Mouse (Mus musculus) liver, embryonic 15.5 days (tissue): ENCODE results near the gene Ube2c. TPM values are rescaled to one million over a fixed set of nuclear protein-coding genes. Genes with fewer than 3 reads are reported as not detected.
A peak's percentile ranks its signal among the peaks of the same experiment; 100 is the strongest.

Experiments used
- ATAC-seq: fragments of 200-750 bp; cut with Nextera tagmentation; 2 replicates; pipeline ENCODE4 v1.8.0; 2017; ENCODE audit warnings: moderate number of reproducible peaks, mild to moderate bottlenecking, moderate library complexity; ENCODE audit not compliant: insufficient read depth
- H3K27ac ChIP-seq: fragments of 300-500 bp; sonication (generic); replicated peaks from 2 replicates; pipeline ENCODE4 v1.5.1; 2015; ENCODE audit warnings: mild to moderate bottlenecking, inconsistent platforms
- H3K27me3 ChIP-seq: fragments of 300-500 bp; sonication (generic); 2 replicates; pipeline ENCODE4 v1.6.1; 2015; ENCODE audit warnings: mild to moderate bottlenecking, inconsistent platforms
- H3K36me3 ChIP-seq: fragments of 300-500 bp; sonication (generic); replicated peaks from 2 replicates; pipeline ENCODE4 v1.6.1; 2015; ENCODE audit warnings: moderate library complexity, mild to moderate bottlenecking, inconsistent platforms
- H3K4me1 ChIP-seq: fragments of 300-500 bp; sonication (generic); replicated peaks from 2 replicates; pipeline ENCODE4 v1.6.1; 2015; ENCODE audit warnings: inconsistent platforms
- H3K4me2 ChIP-seq: fragments of 300-500 bp; sonication (generic); 2 replicates; pipeline ENCODE4 v1.6.1; 2015; ENCODE audit warnings: moderate library complexity, mild to moderate bottlenecking, inconsistent platforms
- H3K4me3 ChIP-seq: fragments of 300-500 bp; sonication (generic); replicated peaks from 2 replicates; pipeline ENCODE4 v1.5.1; 2015; ENCODE audit warnings: mild to moderate bottlenecking, inconsistent platforms
- H3K9ac ChIP-seq: fragments of 300-500 bp; sonication (generic); 2 replicates; pipeline ENCODE4 v1.6.1; 2015; ENCODE audit warnings: moderate library complexity, mild to moderate bottlenecking, inconsistent platforms
- H3K9me3 ChIP-seq: fragments of 300-500 bp; sonication (generic); replicated peaks from 2 replicates; pipeline ENCODE4 v1.6.1; 2016; ENCODE audit warnings: inconsistent platforms
- WGBS: fragments of 180-500 bp; shearing (Covaris S2); methylation state at CpG from one replicate; pipeline ENCODE4 v1.1.7; 2015; ENCODE audit warnings: mixed read lengths; ENCODE audit not compliant: insufficient replicate concordance; 5-methylcytosine and 5-hydroxymethylcytosine counted together
- polyA plus RNA-seq: library from polyadenylated mRNA; unstranded; fragments of >200 nt; fragmentation: Nextera tagmentation; extraction: Ambion mirVana; gene quantifications from 2 replicates; pipeline ENCODE4 v1.2.1, GENCODE M21; 2015

Gene Ube2c
- polyA plus RNA-seq, 1 experiment from 2014 or later, result 720 TPM

DNA sequence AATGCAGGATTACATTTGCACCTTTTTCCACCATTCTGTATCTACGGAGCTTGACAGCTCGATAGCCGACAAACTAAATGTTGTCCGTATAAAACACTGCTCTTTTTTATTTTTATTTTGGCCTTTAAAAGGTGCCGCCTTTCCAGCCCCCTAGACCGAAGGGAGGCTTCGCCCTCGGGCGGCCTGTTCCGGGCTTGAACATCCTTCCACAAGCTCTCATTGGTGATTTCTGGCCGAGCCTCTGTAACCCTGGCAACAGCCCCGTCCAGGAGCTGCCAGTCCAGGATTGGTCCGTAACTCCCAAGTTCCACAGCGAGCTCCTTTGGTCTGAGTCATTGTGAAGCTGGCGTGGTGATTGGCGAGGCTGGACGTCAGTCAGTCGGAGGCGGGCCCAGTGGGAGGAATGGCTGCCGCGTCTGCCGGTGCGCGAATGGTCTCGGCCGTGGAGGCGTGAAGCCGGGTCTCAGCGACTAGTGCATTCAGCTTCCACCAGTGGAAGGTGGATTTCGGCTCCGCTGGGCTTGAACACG, 53.0 kb downstream of the Ube2c start, which contains the start of gene Zswim1:
Zswim1 (plus strand) TSS at position 51 of the 530 bp plus-strand sequence.
- Histone ChIP-seq H3K9ac (peak within 1 kb of the TSS; percentile 71), H3K27me3 (no peaks in the 10 kb centered on the region), H3K4me1 (peaks cover 34% of the 10 kb centered on the region), H3K36me3 (peaks cover 39% of the 10 kb centered on the region), H3K4me2 (peak within 1 kb of the TSS; percentile 83), H3K4me3 (peak within 1 kb of the TSS; percentile 73), H3K9me3 (no peaks in the 10 kb centered on the region), H3K27ac (peak within 1 kb of the TSS; percentile 72)
- ATAC-seq, result peak; percentile 99
- WGBS, result 2% methylated on average over 32 of the region's 32 CpGs

DNA sequence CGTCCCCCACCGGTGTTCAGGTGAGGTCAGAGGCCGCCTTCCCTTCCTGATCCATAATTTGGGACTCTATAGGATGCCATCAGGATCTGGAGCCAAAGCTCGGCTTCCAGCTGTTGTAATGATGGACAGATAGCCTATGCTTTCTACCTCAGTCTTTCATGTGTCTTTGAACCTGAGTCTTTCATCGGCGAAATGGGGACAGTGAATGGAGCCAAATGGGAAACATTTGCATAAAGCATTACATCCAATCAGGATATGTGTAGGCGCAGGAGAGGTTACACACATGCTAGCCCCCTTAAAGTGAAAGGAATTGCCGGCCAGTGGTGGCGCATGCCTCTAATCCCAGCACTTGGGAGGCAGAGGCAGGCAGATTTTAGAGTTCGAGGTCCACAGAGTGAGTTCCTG, 53.5 kb downstream of the Ube2c start:
- Histone ChIP-seq H3K4me3 (peak overlapping the region; percentile 73), H3K27me3 (no peaks in the 10 kb centered on the region), H3K9ac (peak overlapping the region; percentile 71), H3K27ac (peak overlapping the region; percentile 72), H3K4me2 (peak overlapping the region; percentile 83), H3K4me1 (peaks cover 33% of the 10 kb centered on the region), H3K36me3 (peaks cover 39% of the 10 kb centered on the region), H3K9me3 (no peaks in the 10 kb centered on the region)
- under 1% methylated on average over 10 of the region's 10 CpGs for WGBS
- peak; percentile 59 for ATAC-seq

DNA sequence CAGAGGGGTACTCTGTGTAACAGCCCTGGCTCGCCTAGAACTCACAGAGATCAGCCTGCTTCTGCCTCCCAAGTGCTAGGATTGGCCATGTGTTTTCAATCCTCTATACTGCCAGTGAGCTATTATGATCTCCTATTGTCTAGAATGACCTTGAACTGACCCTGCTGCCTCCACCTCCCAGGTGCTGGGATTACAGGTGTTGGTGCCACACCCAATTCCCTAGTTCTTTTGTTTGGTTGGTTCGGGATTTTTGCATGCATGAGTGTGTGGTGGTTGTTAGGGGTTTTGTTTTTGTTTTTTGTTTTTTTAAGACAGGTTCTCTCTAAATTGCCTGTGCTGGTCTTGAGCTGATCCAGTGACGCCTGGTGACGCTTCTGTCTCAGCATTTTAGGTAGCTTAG, 54.3 kb downstream of the Ube2c start:
- Histone ChIP-seq H3K9ac (no peak overlapping the region), H3K27ac (no peak overlapping the region), H3K27me3 (no peaks in the 10 kb centered on the region), H3K4me2 (peak overlapping the region; percentile 83), H3K4me1 (peaks cover 33% of the 10 kb centered on the region), H3K9me3 (no peaks in the 10 kb centered on the region), H3K4me3 (peak overlapping the region; percentile 73; the same call in 1 of the 2 replicates), H3K36me3 (peaks cover 39% of the 10 kb centered on the region)
- ATAC-seq, result no peak
- WGBS, result 73% methylated on average over 4 of the region's 4 CpGs

DNA sequence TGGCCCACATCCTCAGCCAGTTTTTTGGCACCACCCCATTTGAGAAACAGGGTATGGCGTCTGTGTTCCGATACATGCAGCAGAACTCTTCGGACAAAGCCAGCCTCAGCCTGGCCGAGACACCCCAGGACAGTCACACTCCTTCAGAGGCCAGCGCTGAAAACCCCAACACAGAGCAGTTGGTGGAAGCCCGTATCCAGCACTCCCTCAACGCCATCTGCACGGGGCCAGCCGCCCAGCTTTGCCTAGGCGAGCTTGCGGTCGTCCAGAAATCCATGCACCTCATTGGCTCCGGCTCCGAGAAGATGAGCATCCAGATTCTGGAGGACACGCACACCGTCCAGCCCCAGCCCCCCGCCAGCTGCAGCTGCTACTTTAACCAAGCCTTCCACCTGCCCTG, 55.8 kb downstream of the Ube2c start:
- Histone ChIP-seq H3K36me3 (peaks cover 31% of the 10 kb centered on the region), H3K27me3 (no peaks in the 10 kb centered on the region), H3K27ac (no peak overlapping the region), H3K9me3 (no peaks in the 10 kb centered on the region), H3K4me2 (no peak overlapping the region), H3K9ac (no peak overlapping the region), H3K4me1 (peaks cover 33% of the 10 kb centered on the region), H3K4me3 (no peak overlapping the region)
- WGBS, result 88% methylated on average over 17 of the region's 17 CpGs
- no peak for ATAC-seq

DNA sequence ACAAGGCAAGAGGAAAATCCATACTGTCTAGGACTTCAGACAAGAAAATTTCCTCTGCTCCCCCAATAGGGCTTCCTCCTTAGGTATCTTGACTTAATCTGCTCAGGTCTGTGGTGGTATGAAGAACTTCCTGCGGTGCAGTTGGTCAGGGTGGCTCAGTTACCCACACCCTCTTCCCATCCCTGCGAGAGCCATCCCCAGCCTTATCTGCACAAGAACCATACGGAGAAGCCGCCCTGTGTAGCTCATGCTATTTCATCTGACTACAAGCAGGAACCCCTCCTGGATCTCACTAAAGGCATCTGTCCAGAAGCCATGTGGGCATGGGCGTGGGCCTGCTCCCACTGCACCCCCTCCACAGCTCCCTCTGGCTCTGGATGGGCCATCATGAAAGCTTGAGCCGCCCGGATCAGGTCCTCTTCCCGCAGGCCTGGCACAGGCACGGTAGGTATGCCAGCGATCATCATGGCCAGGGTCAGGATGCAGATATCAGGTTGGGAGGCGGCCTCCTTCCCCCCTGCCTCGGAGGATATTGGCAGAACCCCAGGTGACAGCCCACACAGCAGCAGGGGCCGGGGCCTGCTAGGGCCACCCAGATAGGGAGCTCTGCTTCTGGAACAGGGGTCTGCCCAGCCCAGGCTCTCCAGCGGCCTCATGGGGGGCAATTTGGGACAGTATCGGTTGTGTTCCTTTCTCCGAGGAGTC, 57.6 kb downstream of the Ube2c start:
- WGBS, result 62% methylated on average over 16 of the region's 16 CpGs
- Histone ChIP-seq H3K27me3 (no peaks in the 10 kb centered on the region), H3K9me3 (no peaks in the 10 kb centered on the region), H3K9ac (no peak overlapping the region), H3K4me3 (no peak overlapping the region), H3K36me3 (peaks cover 19% of the 10 kb centered on the region), H3K27ac (0 out of 2 replicates have a peak overlapping the region, but pooled peaks have one; percentile 9), H3K4me2 (no peak overlapping the region; the same call in 1 of the 2 replicates), H3K4me1 (peaks cover 30% of the 10 kb centered on the region)
- no peak for ATAC-seq

Other genes with a start within 250 kb of the Ube2c start
- gene Wfdc2, start 207.5 kb upstream of the Ube2c start, polyA plus RNA-seq, result 1.7 TPM in 2 replicates
- not detected in 2 replicates for gene Spint3, start 196.4 kb upstream of the Ube2c start, polyA plus RNA-seq
- not detected in 2 replicates for gene Wfdc6a, start 184.5 kb upstream of the Ube2c start, polyA plus RNA-seq
- gene Eppin, start 176.3 kb upstream of the Ube2c start, polyA plus RNA-seq, result not detected in 2 replicates
- not detected in 2 replicates for gene Wfdc6b, start 156.4 kb upstream of the Ube2c start, polyA plus RNA-seq
- gene Wfdc8, start 156.3 kb upstream of the Ube2c start, polyA plus RNA-seq, result not detected in 2 replicates
- not detected in 2 replicates for gene Wfdc16, start 131.1 kb upstream of the Ube2c start, polyA plus RNA-seq
- gene Wfdc10, start 113.9 kb upstream of the Ube2c start, polyA plus RNA-seq, result not detected in 2 replicates
- gene Wfdc9, start 113.3 kb upstream of the Ube2c start, polyA plus RNA-seq, result not detected in 2 replicates
- gene Wfdc11, start 95.8 kb upstream of the Ube2c start, polyA plus RNA-seq, result not detected in 2 replicates
- gene Wfdc13, start 84.8 kb upstream of the Ube2c start, polyA plus RNA-seq, result not detected in 2 replicates
- gene Spint4, start 71.4 kb upstream of the Ube2c start, polyA plus RNA-seq, result not detected in 2 replicates
- gene Spint5, start 54.6 kb upstream of the Ube2c start, polyA plus RNA-seq, result not detected in 2 replicates
- gene Wfdc3, start 24.0 kb upstream of the Ube2c start, polyA plus RNA-seq, result 2.3 and 2.4 TPM in 2 replicates
- 40.5 and 41.1 TPM in 2 replicates for gene Dnttip1, start 23.9 kb upstream of the Ube2c start, polyA plus RNA-seq
- 27.2 and 51.1 TPM in 2 replicates for gene Tnnc2, start 10.1 kb downstream of the Ube2c start, polyA plus RNA-seq
- gene Snx21, start 15.9 kb downstream of the Ube2c start, polyA plus RNA-seq, result 5.6 and 7.9 TPM in 2 replicates
- gene Acot8, start 35.0 kb downstream of the Ube2c start, polyA plus RNA-seq, result 20.3 and 21.3 TPM in 2 replicates
- 4.3 and 5.5 TPM in 2 replicates for gene Zswim3, start 35.2 kb downstream of the Ube2c start, polyA plus RNA-seq
- 4.4 TPM in 2 replicates for gene Zswim1, start 52.8 kb downstream of the Ube2c start, polyA plus RNA-seq
- not detected in 2 replicates for gene Spata25, start 58.6 kb downstream of the Ube2c start, polyA plus RNA-seq
- 75.4 and 81.1 TPM in 2 replicates for gene Ctsa, start 63.0 kb downstream of the Ube2c start, polyA plus RNA-seq
- 1.5 and 2.5 TPM in 2 replicates for gene Neurl2, start 63.6 kb downstream of the Ube2c start, polyA plus RNA-seq
- 17.8 and 23.5 TPM in 2 replicates for gene Pltp, start 87.8 kb downstream of the Ube2c start, polyA plus RNA-seq
- 38.3 and 40.7 TPM in 2 replicates for gene Pcif1, start 109.4 kb downstream of the Ube2c start, polyA plus RNA-seq
- gene Zfp335, start 141.9 kb downstream of the Ube2c start, polyA plus RNA-seq, result 5.9 and 6.9 TPM in 2 replicates
- 5.9 and 10.2 TPM in 2 replicates for gene Mmp9, start 170.9 kb downstream of the Ube2c start, polyA plus RNA-seq
- 0.26 and 0.37 TPM in 2 replicates for gene Slc12a5, start 190.9 kb downstream of the Ube2c start, polyA plus RNA-seq